Mouse (Mus musculus) kidney, embryonic 16.5 days (tissue): ENCODE results near the gene Nudt19. TPM values are rescaled to one million over a fixed set of nuclear protein-coding genes. Genes with fewer than 3 reads are reported as not detected.

ENCODE experiments used
- ATAC-seq: fragments of 200-750 bp; cut with Nextera tagmentation; 2 replicates; pipeline ENCODE4 v1.8.0; 2017; ENCODE audit warnings: moderate TSS enrichment; ENCODE audit not compliant: low FRiP score, low TSS enrichment
- H3K27ac ChIP-seq: fragments of 300-500 bp; sonication (generic); 2 replicates; pipeline ENCODE4 v1.5.1; 2014; ENCODE audit warnings: low read length
- H3K27me3 ChIP-seq: fragments of 300-500 bp; sonication (generic); 2 replicates; pipeline ENCODE4 v1.6.1; 2014; ENCODE audit warnings: low read length, control low read depth, mixed read lengths; ENCODE audit not compliant: insufficient read depth
- H3K36me3 ChIP-seq: fragments of 300-500 bp; sonication (generic); 2 replicates; pipeline ENCODE4 v1.6.1; 2014; ENCODE audit warnings: low read length, control low read depth, mixed read lengths; ENCODE audit not compliant: insufficient read depth
- H3K4me1 ChIP-seq: fragments of 300-500 bp; sonication (generic); 2 replicates; pipeline ENCODE4 v1.6.1; 2014; ENCODE audit warnings: low read length, control low read depth, mixed read lengths; ENCODE audit not compliant: insufficient read depth
- H3K4me2 ChIP-seq: fragments of 300-500 bp; sonication (generic); replicated peaks from 2 replicates; pipeline ENCODE4 v1.6.1; 2014; ENCODE audit warnings: low read depth, low read length
- H3K4me3 ChIP-seq: fragments of 300-500 bp; sonication (generic); 2 replicates; pipeline ENCODE4 v1.5.1; 2014; ENCODE audit warnings: mild to moderate bottlenecking, low read length
- H3K9ac ChIP-seq: fragments of 300-500 bp; sonication (generic); replicated peaks from 2 replicates; pipeline ENCODE4 v1.6.1; 2014; ENCODE audit warnings: low read length
- H3K9me3 ChIP-seq: fragments of 300-500 bp; sonication (generic); 2 replicates; pipeline ENCODE4 v1.6.1; 2016; ENCODE audit warnings: low read length, control low read depth
- WGBS: fragments of 180-500 bp; shearing (Covaris S2); extraction: QIAGEN DNeasy Blood & Tissue Kit; methylation state at CpG from one replicate; pipeline ENCODE4 v1.1.7; 2014; 5-methylcytosine and 5-hydroxymethylcytosine counted together
- polyA plus RNA-seq: library from polyadenylated mRNA; unstranded; fragments of >200 nt; fragmentation: Nextera tagmentation; extraction: Ambion mirVana; gene quantifications from 2 replicates; pipeline ENCODE4 v1.2.1, GENCODE M21; 2015

Nudt19 gene
- polyA plus RNA-seq, 1 experiment from 2014 or later = 88.9 TPM

DNA sequence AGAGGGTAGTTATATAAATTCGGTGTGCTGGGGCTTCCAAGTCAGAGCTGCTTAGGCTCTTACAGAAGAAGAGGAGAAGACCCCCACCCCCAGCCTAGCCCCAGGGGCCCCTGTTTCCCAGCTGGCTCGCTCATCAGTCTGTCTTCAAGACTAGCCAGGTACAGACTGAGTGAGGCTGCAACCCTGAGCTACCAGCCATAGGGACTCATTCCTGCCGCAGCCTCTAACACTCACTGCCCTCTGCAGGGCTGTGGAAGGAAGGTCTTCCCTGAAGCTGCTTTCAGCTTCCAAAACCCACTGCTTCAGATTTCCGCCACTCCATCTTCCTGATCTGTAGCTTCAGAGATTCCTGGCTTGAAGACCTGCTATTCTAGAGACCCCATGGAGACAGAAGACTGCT, 54.1 kb downstream of the Nudt19 start:
- H3K9me3 ChIP-seq = no peaks in the 10 kb centered on the region
- WGBS = 23% methylated on average over 4 of the region's 4 CpGs
- no peaks in the 10 kb centered on the region for H3K27me3 ChIP-seq
- H3K27ac ChIP-seq = no peak overlapping the region
- no peak overlapping the region for H3K4me3 ChIP-seq
- no peaks in the 10 kb centered on the region for H3K4me1 ChIP-seq
- H3K36me3 ChIP-seq = no peaks in the 10 kb centered on the region
- no peak overlapping the region for H3K9ac ChIP-seq
- peak; percentile 63; the same call in 1 of the 2 replicates for ATAC-seq
- no peak overlapping the region for H3K4me2 ChIP-seq

- no peaks in the 10 kb centered on the region for H3K4me1 ChIP-seq
- 91% methylated on average over 2 of the region's 2 CpGs for WGBS
- H3K27me3 ChIP-seq = no peaks in the 10 kb centered on the region
- H3K4me3 ChIP-seq = no peak overlapping the region
- H3K27ac ChIP-seq = no peak overlapping the region
- ATAC-seq = no peak
- no peak overlapping the region for H3K4me2 ChIP-seq
- no peaks in the 10 kb centered on the region for H3K9me3 ChIP-seq
- no peak overlapping the region for H3K9ac ChIP-seq
- no peaks in the 10 kb centered on the region for H3K36me3 ChIP-seq
These were observed 58.6 kb downstream of the Nudt19 start for GRCm38 (mm10) chr7:35497516-35497915.

Other genes with a start within 250 kb of the Nudt19 start
- 19.6 and 19.9 TPM in 2 replicates for gene Gpatch1, start 237.9 kb downstream of the Nudt19 start, polyA plus RNA-seq
- 16.3 TPM in 2 replicates for gene Rhpn2, start 222.1 kb downstream of the Nudt19 start, polyA plus RNA-seq
- 16.9 and 17.8 TPM in 2 replicates for gene Faap24, start 159.5 kb downstream of the Nudt19 start, polyA plus RNA-seq
- 63.7 and 73.2 TPM in 2 replicates for gene Cep89, start 159.3 kb downstream of the Nudt19 start, polyA plus RNA-seq
- 11.2 and 13.3 TPM in 2 replicates for gene Slc7a9, start 107.5 kb downstream of the Nudt19 start, polyA plus RNA-seq
- 0.14 and 0.24 TPM in 2 replicates for gene Tdrd12, start 18.6 kb downstream of the Nudt19 start, polyA plus RNA-seq
- gene Rgs9bp, start 29.3 kb upstream of the Nudt19 start, polyA plus RNA-seq = 0.26 and 0.28 TPM in 2 replicates
- 37.1 and 37.7 TPM in 2 replicates for gene Ankrd27, start 29.9 kb upstream of the Nudt19 start, polyA plus RNA-seq
- gene Pdcd5, start 91.2 kb upstream of the Nudt19 start, polyA plus RNA-seq = 215 and 233 TPM in 2 replicates
- 26.9 and 27.5 TPM in 2 replicates for gene Dpy19l3, start 198.2 kb upstream of the Nudt19 start, polyA plus RNA-seq
- gene Zfp507, start 246.7 kb upstream of the Nudt19 start, polyA plus RNA-seq = 15.5 and 16.5 TPM in 2 replicates